Mouse (Mus musculus): ENCODE measurements around the gene Cdk6. TPM values are rescaled to one million over a fixed set of nuclear protein-coding genes. Genes with fewer than 3 reads are reported as not detected.
"Not testable (repeated sequence)": the region's sequence is repeated elsewhere in the genome, so short reads cannot be mapped to it uniquely, and the experiment has no call there.

Gene Cdk6
- polyA plus RNA-seq, 1 experiment, result 9.7 TPM

- Histone ChIP-seq H3K4me3 (ENCODE audit: extremely low read depth, insufficient read depth, insufficient read length) (no peak overlapping the region), H3K36me3 (ENCODE audit: control insufficient read depth, insufficient read depth, low read length) (no peaks in the 10 kb centered on the region; the same call in 1 of the 2 replicates), H3K27ac (ENCODE audit: insufficient read depth, low read length) (no peak overlapping the region), H3K27me3 (ENCODE audit: control insufficient read depth, insufficient read depth, low read length) (no peaks in the 10 kb centered on the region), H3K4me1 (ENCODE audit: control insufficient read depth, insufficient read depth, insufficient read length) (no peaks in the 10 kb centered on the region)
- 89% methylated on average over 6 of the region's 6 CpGs for WGBS
- TF ChIP-seq POLR2A (IDR thresholded peaks at IDR 0.05; ENCODE audit: low read depth, low read length), result no peak
- TF ChIP-seq CTCF (IDR thresholded peaks at IDR 0.05; ENCODE audit: extremely low read depth, insufficient read depth, insufficient read length, insufficient replicate concordance), result no peak
- DNase-seq (ENCODE audit: low read depth in 1 of 2, low spot score in 2 of 2), result no peak
Observed at GRCm38 (mm10) chr5:3396214-3396613, 54.9 kb downstream of the Cdk6 start.

DNA sequence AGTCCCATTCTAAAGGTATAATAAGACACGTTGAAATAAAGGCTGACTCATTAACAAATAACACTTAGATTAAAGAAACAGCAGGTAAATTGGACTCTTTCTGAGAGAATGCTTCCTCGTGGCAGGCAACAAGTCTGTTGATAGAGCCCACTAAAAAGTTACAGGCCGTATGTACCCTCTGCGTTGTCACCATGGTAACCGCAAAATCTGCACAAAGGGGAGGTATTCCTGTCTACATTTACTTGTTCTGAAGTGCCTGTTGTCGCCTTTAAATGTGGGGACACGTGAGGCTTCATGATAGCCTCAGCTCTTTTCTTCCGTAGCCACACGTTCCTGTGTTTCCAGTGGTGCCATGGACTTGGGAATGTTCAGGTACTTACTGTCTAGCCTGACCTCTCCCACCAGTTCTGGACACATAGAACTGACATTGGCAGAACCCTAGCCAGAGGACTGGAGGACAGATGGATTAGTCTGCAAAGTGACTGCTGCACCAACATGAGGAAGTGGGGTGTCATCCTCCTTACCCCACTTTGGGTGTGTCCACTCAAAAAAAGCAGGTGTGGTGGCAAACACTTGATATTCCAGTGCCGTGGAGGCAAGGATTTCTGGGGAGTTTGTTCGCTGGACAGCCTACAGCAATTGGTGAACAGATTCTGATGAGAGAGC lies 55.8 kb downstream of the Cdk6 start:
- no peaks in the 10 kb centered on the region for H3K4me1 ChIP-seq (ENCODE audit: control insufficient read depth, insufficient read depth, insufficient read length)
- TF ChIP-seq POLR2A (IDR thresholded peaks at IDR 0.05; ENCODE audit: low read depth, low read length), result no peak
- no peak for TF ChIP-seq CTCF (IDR thresholded peaks at IDR 0.05; ENCODE audit: extremely low read depth, insufficient read depth, insufficient read length, insufficient replicate concordance)
- H3K27ac ChIP-seq (ENCODE audit: insufficient read depth, low read length), result no peak overlapping the region
- H3K27me3 ChIP-seq (ENCODE audit: control insufficient read depth, insufficient read depth, low read length), result no peaks in the 10 kb centered on the region
- no peak for DNase-seq (ENCODE audit: low read depth in 1 of 2, low spot score in 2 of 2)
- no peak overlapping the region for H3K4me3 ChIP-seq (ENCODE audit: extremely low read depth, insufficient read depth, insufficient read length)
- H3K36me3 ChIP-seq (ENCODE audit: control insufficient read depth, insufficient read depth, low read length), result no peaks in the 10 kb centered on the region
- 93% methylated on average over 11 of the region's 11 CpGs for WGBS

- Histone ChIP-seq H3K27ac (ENCODE audit: insufficient read depth, low read length) (no peak overlapping the region), H3K36me3 (ENCODE audit: control insufficient read depth, insufficient read depth, low read length) (no peaks in the 10 kb centered on the region), H3K4me3 (ENCODE audit: extremely low read depth, insufficient read depth, insufficient read length) (no peak overlapping the region), H3K27me3 (ENCODE audit: control insufficient read depth, insufficient read depth, low read length) (no peaks in the 10 kb centered on the region), H3K4me1 (ENCODE audit: control insufficient read depth, insufficient read depth, insufficient read length) (no peaks in the 10 kb centered on the region)
- TF ChIP-seq POLR2A (IDR thresholded peaks at IDR 0.05; ENCODE audit: low read depth, low read length) (no peak), CTCF (IDR thresholded peaks at IDR 0.05; ENCODE audit: extremely low read depth, insufficient read depth, insufficient read length, insufficient replicate concordance) (no peak)
- no peak for DNase-seq (ENCODE audit: low read depth in 1 of 2, low spot score in 2 of 2)
- 91% methylated on average over 7 of the region's 7 CpGs for WGBS
Observed at GRCm38 (mm10) chr5:3399784-3400494, 58.7 kb downstream of the Cdk6 start.

- no peak for DNase-seq (ENCODE audit: low read depth in 1 of 2, low spot score in 2 of 2)
- Histone ChIP-seq H3K27me3 (ENCODE audit: control insufficient read depth, insufficient read depth, low read length) (no peaks in the 10 kb centered on the region), H3K36me3 (ENCODE audit: control insufficient read depth, insufficient read depth, low read length) (no peaks in the 10 kb centered on the region), H3K4me3 (ENCODE audit: extremely low read depth, insufficient read depth, insufficient read length) (no peak overlapping the region), H3K4me1 (ENCODE audit: control insufficient read depth, insufficient read depth, insufficient read length) (no peaks in the 10 kb centered on the region), H3K27ac (ENCODE audit: insufficient read depth, low read length) (no peak overlapping the region)
- TF ChIP-seq CTCF (IDR thresholded peaks at IDR 0.05; ENCODE audit: extremely low read depth, insufficient read depth, insufficient read length, insufficient replicate concordance) (no peak), POLR2A (IDR thresholded peaks at IDR 0.05; ENCODE audit: low read depth, low read length) (no peak)
- 29% methylated on average over 6 of the region's 6 CpGs for WGBS
Observed at GRCm38 (mm10) chr5:3405102-3405501, 63.8 kb downstream of the Cdk6 start.

DNA sequence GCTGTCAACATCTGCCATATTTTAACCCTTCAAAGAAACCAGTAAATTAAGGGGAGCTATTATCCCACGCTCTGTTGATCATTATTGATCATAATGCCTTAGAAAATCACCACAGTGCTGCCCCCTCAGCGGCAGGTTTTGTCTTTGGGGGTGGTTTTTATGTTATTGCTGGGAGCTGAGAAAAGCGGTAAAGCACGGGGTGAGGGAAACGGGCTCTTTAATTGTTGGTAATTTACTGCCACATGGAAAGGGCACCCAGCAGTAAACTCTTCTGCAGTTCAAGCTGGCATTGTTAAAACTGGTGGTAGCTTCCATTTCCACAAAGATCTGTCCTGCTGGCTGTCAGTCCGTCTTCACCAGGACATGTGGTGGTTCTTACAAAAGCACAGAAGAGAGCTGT lies 64.2 kb downstream of the Cdk6 start:
- Histone ChIP-seq H3K27me3 (ENCODE audit: control insufficient read depth, insufficient read depth, low read length) (no peaks in the 10 kb centered on the region), H3K4me3 (ENCODE audit: extremely low read depth, insufficient read depth, insufficient read length) (no peak overlapping the region), H3K36me3 (ENCODE audit: control insufficient read depth, insufficient read depth, low read length) (no peaks in the 10 kb centered on the region), H3K4me1 (ENCODE audit: control insufficient read depth, insufficient read depth, insufficient read length) (no peaks in the 10 kb centered on the region), H3K27ac (ENCODE audit: insufficient read depth, low read length) (no peak overlapping the region)
- no peak for TF ChIP-seq CTCF (IDR thresholded peaks at IDR 0.05; ENCODE audit: extremely low read depth, insufficient read depth, insufficient read length, insufficient replicate concordance)
- DNase-seq (ENCODE audit: low read depth in 1 of 2, low spot score in 2 of 2), result no peak
- WGBS, result 41% methylated on average over 6 of the region's 6 CpGs

DNA sequence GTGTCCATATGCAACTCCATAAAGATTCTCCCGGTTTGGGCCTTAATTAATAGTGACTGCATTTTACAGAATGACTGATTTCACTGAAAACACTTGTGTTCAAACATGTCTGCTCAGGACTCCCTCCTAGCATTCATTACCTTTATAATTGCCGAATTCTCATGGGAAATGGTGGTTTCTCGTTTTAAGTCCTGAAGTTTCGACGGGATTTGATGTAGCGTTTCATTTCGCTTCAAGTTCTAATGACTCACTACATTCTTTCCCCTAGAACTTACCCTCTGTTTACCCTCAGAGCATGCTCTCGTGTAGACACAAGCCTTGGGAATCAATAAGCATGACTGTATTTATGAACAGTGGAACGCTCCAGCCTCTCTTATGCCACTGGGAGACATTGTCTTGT lies 66.6 kb downstream of the Cdk6 start:
- Histone ChIP-seq H3K4me1 (ENCODE audit: control insufficient read depth, insufficient read depth, insufficient read length) (no peaks in the 10 kb centered on the region), H3K4me3 (ENCODE audit: extremely low read depth, insufficient read depth, insufficient read length) (no peak overlapping the region), H3K27me3 (ENCODE audit: control insufficient read depth, insufficient read depth, low read length) (no peaks in the 10 kb centered on the region), H3K36me3 (ENCODE audit: control insufficient read depth, insufficient read depth, low read length) (no peaks in the 10 kb centered on the region), H3K27ac (ENCODE audit: insufficient read depth, low read length) (no peak overlapping the region)
- 92% methylated on average over 9 of the region's 9 CpGs for WGBS
- no peak for TF ChIP-seq CTCF (IDR thresholded peaks at IDR 0.05; ENCODE audit: extremely low read depth, insufficient read depth, insufficient read length, insufficient replicate concordance)
- no peak for TF ChIP-seq POLR2A (IDR thresholded peaks at IDR 0.05; ENCODE audit: low read depth, low read length)
- no peak for DNase-seq (ENCODE audit: low read depth in 1 of 2, low spot score in 2 of 2)

- H3K4me1 ChIP-seq (ENCODE audit: control insufficient read depth, insufficient read depth, insufficient read length), result peaks cover 11% of the 10 kb centered on the region; the same call in 1 of the 2 replicates
- H3K36me3 ChIP-seq (ENCODE audit: control insufficient read depth, insufficient read depth, low read length); H3K4me3 ChIP-seq (ENCODE audit: extremely low read depth, insufficient read depth, insufficient read length); H3K27me3 ChIP-seq (ENCODE audit: control insufficient read depth, insufficient read depth, low read length); DNase-seq (ENCODE audit: low read depth in 1 of 2, low spot score in 2 of 2); H3K27ac ChIP-seq (ENCODE audit: insufficient read depth, low read length): not testable (repeated sequence)
- WGBS, result 66% methylated on average over 1 of the region's 1 CpGs
Observed at GRCm38 (mm10) chr5:3418183-3418582, 76.9 kb downstream of the Cdk6 start.

Measured in spleen, adult 2 months (tissue).